Mouse (Mus musculus): ENCODE measurements around the gene Pdk2. TPM values are rescaled to one million over a fixed set of nuclear protein-coding genes. Genes with fewer than 3 reads are reported as not detected.

Pdk2 gene
- polyA plus RNA-seq, 1 experiment from 2014 or later = 15.5 TPM

- WGBS = under 1% methylated on average over 99 of the region's 99 CpGs
- peak overlapping the region; percentile 96 for H3K4me3 ChIP-seq (ENCODE audit: low read depth, low read length)
- no peak for ATAC-seq (replicated peaks; ENCODE audit: insufficient number of reproducible peaks, low FRiP score, low TSS enrichment, low read depth)
Observed at GRCm38 (mm10) chr11:94991641-94992479, 49.3 kb downstream of the Pdk2 start.

DNA sequence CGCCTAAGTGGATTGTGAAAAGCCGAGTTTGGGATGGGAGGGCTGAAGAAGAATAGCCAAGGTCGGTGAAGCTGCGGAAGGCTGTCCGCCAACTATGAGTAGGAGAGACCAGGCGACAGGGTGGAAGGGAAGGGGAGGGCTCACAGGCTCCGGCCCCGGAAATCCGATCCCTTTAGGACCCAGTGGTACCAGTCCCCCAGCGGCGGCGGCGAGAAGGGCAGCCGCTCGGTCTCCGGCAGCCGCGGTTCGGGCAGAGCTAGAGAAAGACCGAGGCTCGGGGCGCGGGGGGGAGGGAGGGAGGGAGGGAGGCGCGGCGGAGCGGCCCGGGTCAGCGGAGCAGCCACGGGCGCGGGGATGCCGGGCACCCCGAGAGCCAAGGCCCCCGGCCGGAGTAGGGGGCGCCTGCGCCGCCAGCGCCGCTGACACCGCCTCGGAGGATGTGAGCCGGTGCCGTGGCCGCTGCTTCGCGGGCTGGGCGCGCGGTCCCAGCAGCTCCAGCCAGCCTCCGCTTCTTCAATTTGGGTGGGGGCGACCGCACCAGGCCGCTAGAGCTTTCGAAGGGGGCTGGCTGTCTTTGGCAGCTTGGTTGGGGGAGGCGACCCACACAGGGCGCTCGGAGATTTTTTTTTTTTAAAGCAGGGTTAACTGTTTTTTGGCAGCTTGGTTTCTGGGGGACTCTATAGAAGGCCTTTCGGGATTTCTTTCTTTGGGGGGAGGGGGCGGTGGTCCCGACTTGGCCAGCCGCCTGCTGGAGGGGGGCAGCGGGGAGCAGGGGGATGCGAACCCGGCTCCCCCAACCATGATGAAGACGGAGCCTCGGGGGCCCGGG is 50.2 kb downstream of the Pdk2 start, which contains the start of gene Ppp1r9b:
TSS of gene Ppp1r9b (plus strand) at position 287 of the 829 bp plus-strand sequence.
- DNase-seq (ENCODE audit: low spot score) (peak; percentile 92), ATAC-seq (replicated peaks; ENCODE audit: insufficient number of reproducible peaks, low FRiP score, low TSS enrichment, low read depth) (peak; percentile 87)
- WGBS = under 1% methylated on average over 41 of the region's 69 CpGs
- Histone ChIP-seq H3K4me2 (ENCODE audit: low read depth, low read length) (peak within 1 kb of the TSS; percentile 100), H3K27ac (replicated peaks; ENCODE audit: low read depth, low read length) (peak within 1 kb of the TSS; percentile 89), H3K9ac (replicated peaks; ENCODE audit: low read length) (peak within 1 kb of the TSS; percentile 93), H3K9me3 (replicated peaks; ENCODE audit: control insufficient read depth, low read length) (no peaks in the 10 kb centered on the region), H3K4me1 (ENCODE audit: control insufficient read depth, insufficient read depth, low read length) (peaks cover 18% of the 10 kb centered on the region), H3K36me3 (replicated peaks; ENCODE audit: control insufficient read depth, insufficient read depth, low read depth, low read length) (no peaks in the 10 kb centered on the region), H3K27me3 (ENCODE audit: control insufficient read depth, insufficient read depth, low read length) (no peaks in the 10 kb centered on the region), H3K4me3 (ENCODE audit: low read depth, low read length) (peak within 1 kb of the TSS; percentile 96)

More at GRCm38 (mm10) chr11:94991641-94992479, 49.3 kb downstream of the Pdk2 start:
- H3K36me3 ChIP-seq (replicated peaks; ENCODE audit: control insufficient read depth, insufficient read depth, low read depth, low read length) = peaks cover 3% of the 10 kb centered on the region
- H3K9ac ChIP-seq (replicated peaks; ENCODE audit: low read length) = peak overlapping the region; percentile 93
- H3K27me3 ChIP-seq (ENCODE audit: control insufficient read depth, insufficient read depth, low read length) = no peaks in the 10 kb centered on the region
- H3K9me3 ChIP-seq (replicated peaks; ENCODE audit: control insufficient read depth, low read length) = no peaks in the 10 kb centered on the region
- peak; percentile 46 for DNase-seq (ENCODE audit: low spot score)
- H3K4me2 ChIP-seq (ENCODE audit: low read depth, low read length) = peak overlapping the region; percentile 100
- H3K4me1 ChIP-seq (ENCODE audit: control insufficient read depth, insufficient read depth, low read length) = peaks cover 18% of the 10 kb centered on the region
- peak overlapping the region; percentile 89; the same call in 1 of the 2 replicates for H3K27ac ChIP-seq (replicated peaks; ENCODE audit: low read depth, low read length)

- H3K27me3 ChIP-seq (ENCODE audit: control insufficient read depth, insufficient read depth, low read length) = no peaks in the 10 kb centered on the region
- 45% methylated on average over 6 of the region's 6 CpGs for WGBS
- DNase-seq (ENCODE audit: low spot score) (no peak), ATAC-seq (replicated peaks; ENCODE audit: insufficient number of reproducible peaks, low FRiP score, low TSS enrichment, low read depth) (no peak)
- no peaks in the 10 kb centered on the region for H3K9me3 ChIP-seq (replicated peaks; ENCODE audit: control insufficient read depth, low read length)
- no peaks in the 10 kb centered on the region for H3K36me3 ChIP-seq (replicated peaks; ENCODE audit: control insufficient read depth, insufficient read depth, low read depth, low read length)
- peak overlapping the region; percentile 96 for H3K4me3 ChIP-seq (ENCODE audit: low read depth, low read length)
- peaks cover 18% of the 10 kb centered on the region for H3K4me1 ChIP-seq (ENCODE audit: control insufficient read depth, insufficient read depth, low read length)
- H3K27ac ChIP-seq (replicated peaks; ENCODE audit: low read depth, low read length) = peak overlapping the region; percentile 89
- H3K9ac ChIP-seq (replicated peaks; ENCODE audit: low read length) = peak overlapping the region; percentile 93
- H3K4me2 ChIP-seq (ENCODE audit: low read depth, low read length) = peak overlapping the region; percentile 100
Observed at GRCm38 (mm10) chr11:94990102-94990748, 50.9 kb downstream of the Pdk2 start.

DNA sequence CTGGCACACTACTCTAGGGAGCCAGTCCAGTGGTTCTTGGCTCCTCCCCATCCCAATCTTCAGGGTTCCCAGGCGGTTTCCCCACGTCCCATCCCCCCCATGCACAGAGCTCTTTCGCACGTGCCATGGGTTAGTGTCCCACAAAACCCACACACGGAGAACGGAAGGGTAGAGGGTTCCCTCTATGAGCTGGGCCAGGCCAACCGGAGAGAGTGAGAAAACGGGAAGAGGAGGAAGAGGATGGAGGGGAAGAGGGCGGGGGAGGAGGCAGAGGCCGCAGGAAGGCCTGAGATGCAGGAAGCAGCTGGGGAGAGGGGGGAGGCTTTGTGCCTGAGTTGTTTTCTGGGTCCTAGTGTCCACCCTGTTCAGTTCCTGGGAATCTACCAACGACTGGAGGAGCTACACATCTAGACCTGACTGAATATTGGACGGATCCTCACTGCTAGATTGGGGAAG is 51.6 kb downstream of the Pdk2 start:
- Histone ChIP-seq H3K9ac (replicated peaks; ENCODE audit: low read length) (peak overlapping the region; percentile 69), H3K4me1 (ENCODE audit: control insufficient read depth, insufficient read depth, low read length) (peaks cover 16% of the 10 kb centered on the region), H3K4me2 (ENCODE audit: low read depth, low read length) (peak overlapping the region; percentile 100), H3K27ac (replicated peaks; ENCODE audit: low read depth, low read length) (peak overlapping the region; percentile 75), H3K9me3 (replicated peaks; ENCODE audit: control insufficient read depth, low read length) (no peaks in the 10 kb centered on the region), H3K36me3 (replicated peaks; ENCODE audit: control insufficient read depth, insufficient read depth, low read depth, low read length) (no peaks in the 10 kb centered on the region), H3K27me3 (ENCODE audit: control insufficient read depth, insufficient read depth, low read length) (no peaks in the 10 kb centered on the region), H3K4me3 (ENCODE audit: low read depth, low read length) (peak overlapping the region; percentile 39)
- ATAC-seq (replicated peaks; ENCODE audit: insufficient number of reproducible peaks, low FRiP score, low TSS enrichment, low read depth) (peak; percentile 70), DNase-seq (ENCODE audit: low spot score) (peak; percentile 99)
- under 1% methylated on average over 12 of the region's 12 CpGs for WGBS

DNA sequence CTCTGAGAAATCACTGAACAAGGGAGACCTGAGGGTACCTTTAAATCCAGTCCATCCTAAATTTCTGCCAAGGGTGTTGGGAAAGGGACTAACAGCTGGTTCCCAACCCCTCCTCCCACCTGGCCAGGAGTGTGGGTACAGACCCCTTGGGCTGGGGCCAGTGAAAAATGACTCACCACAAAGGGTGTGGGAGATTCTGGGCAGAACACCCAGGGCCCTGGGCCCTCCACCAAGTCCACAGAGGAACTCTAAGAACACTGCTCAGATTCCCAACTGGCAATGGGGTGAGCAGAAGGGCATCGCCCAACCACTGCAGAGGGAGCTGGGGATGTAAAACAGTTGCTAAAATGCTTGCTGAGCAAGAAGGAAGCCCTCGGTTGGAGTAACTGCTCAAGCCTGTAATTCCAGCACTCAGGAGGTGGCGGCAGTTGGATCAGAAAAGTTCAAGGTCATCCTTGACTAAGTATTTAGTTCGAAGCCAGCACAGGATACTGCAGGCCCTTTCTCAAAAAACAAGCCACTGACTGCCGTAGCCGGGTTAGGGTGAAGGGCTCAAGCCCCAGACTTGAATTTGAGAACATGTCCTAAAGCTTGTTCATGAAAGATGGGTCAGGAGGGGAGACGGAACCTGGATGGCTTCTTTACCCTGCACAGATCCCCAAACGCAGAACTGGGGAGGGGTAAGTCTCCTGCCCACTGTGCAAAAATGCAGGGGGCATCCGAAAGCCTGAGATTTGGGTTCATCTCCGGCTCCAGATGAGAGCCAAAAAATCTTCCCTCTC is 52.2 kb downstream of the Pdk2 start:
- H3K4me3 ChIP-seq (ENCODE audit: low read depth, low read length) = peak overlapping the region; percentile 39
- H3K4me1 ChIP-seq (ENCODE audit: control insufficient read depth, insufficient read depth, low read length) = peaks cover 14% of the 10 kb centered on the region
- H3K9me3 ChIP-seq (replicated peaks; ENCODE audit: control insufficient read depth, low read length) = no peaks in the 10 kb centered on the region
- peak overlapping the region; percentile 100 for H3K4me2 ChIP-seq (ENCODE audit: low read depth, low read length)
- DNase-seq (ENCODE audit: low spot score) (no peak), ATAC-seq (replicated peaks; ENCODE audit: insufficient number of reproducible peaks, low FRiP score, low TSS enrichment, low read depth) (no peak)
- 18% methylated on average over 10 of the region's 10 CpGs for WGBS
- no peaks in the 10 kb centered on the region for H3K27me3 ChIP-seq (ENCODE audit: control insufficient read depth, insufficient read depth, low read length)
- peak overlapping the region; percentile 75 for H3K27ac ChIP-seq (replicated peaks; ENCODE audit: low read depth, low read length)
- peak overlapping the region; percentile 69 for H3K9ac ChIP-seq (replicated peaks; ENCODE audit: low read length)
- H3K36me3 ChIP-seq (replicated peaks; ENCODE audit: control insufficient read depth, insufficient read depth, low read depth, low read length) = no peaks in the 10 kb centered on the region

GRCm38 (mm10) chr11:94987851-94988250 is 53.3 kb downstream of the Pdk2 start:
- Histone ChIP-seq H3K4me2 (ENCODE audit: low read depth, low read length) (no peak overlapping the region), H3K9ac (replicated peaks; ENCODE audit: low read length) (no peak overlapping the region), H3K36me3 (replicated peaks; ENCODE audit: control insufficient read depth, insufficient read depth, low read depth, low read length) (no peaks in the 10 kb centered on the region), H3K27ac (replicated peaks; ENCODE audit: low read depth, low read length) (no peak overlapping the region), H3K4me3 (ENCODE audit: low read depth, low read length) (no peak overlapping the region), H3K4me1 (ENCODE audit: control insufficient read depth, insufficient read depth, low read length) (peaks cover 5% of the 10 kb centered on the region), H3K27me3 (ENCODE audit: control insufficient read depth, insufficient read depth, low read length) (no peaks in the 10 kb centered on the region), H3K9me3 (replicated peaks; ENCODE audit: control insufficient read depth, low read length) (no peaks in the 10 kb centered on the region)
- 81% methylated on average over 8 of the region's 8 CpGs for WGBS
- DNase-seq (ENCODE audit: low spot score) (no peak), ATAC-seq (replicated peaks; ENCODE audit: insufficient number of reproducible peaks, low FRiP score, low TSS enrichment, low read depth) (no peak)

DNA sequence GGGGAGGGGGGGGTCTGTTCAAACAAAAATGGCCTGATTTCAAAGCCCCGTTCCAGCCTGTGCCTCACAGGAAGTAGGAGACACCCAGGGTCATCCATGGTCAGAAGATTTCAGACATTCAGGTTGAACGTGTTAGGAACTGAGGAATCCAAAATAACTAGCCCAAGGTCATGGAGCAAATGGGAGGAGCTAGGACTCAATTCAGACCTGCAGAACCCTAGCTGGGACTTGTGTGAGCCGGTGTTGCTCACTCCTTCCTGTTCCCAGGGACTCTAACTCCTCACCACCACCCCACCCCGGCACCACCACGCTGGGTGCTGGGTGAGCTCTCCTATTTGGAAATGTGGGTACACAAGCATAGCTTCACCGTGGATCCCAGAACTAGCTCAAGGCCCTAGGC is 53.8 kb downstream of the Pdk2 start:
- H3K27me3 ChIP-seq (ENCODE audit: control insufficient read depth, insufficient read depth, low read length) = no peaks in the 10 kb centered on the region
- no peak for DNase-seq (ENCODE audit: low spot score)
- H3K4me3 ChIP-seq (ENCODE audit: low read depth, low read length) = no peak overlapping the region
- H3K4me1 ChIP-seq (ENCODE audit: control insufficient read depth, insufficient read depth, low read length) = peaks cover 5% of the 10 kb centered on the region
- H3K4me2 ChIP-seq (ENCODE audit: low read depth, low read length) = no peak overlapping the region
- WGBS = 43% methylated on average over 6 of the region's 6 CpGs
- H3K27ac ChIP-seq (replicated peaks; ENCODE audit: low read depth, low read length) = no peak overlapping the region
- no peaks in the 10 kb centered on the region for H3K36me3 ChIP-seq (replicated peaks; ENCODE audit: control insufficient read depth, insufficient read depth, low read depth, low read length)
- H3K9me3 ChIP-seq (replicated peaks; ENCODE audit: control insufficient read depth, low read length) = no peaks in the 10 kb centered on the region
- no peak for ATAC-seq (replicated peaks; ENCODE audit: insufficient number of reproducible peaks, low FRiP score, low TSS enrichment, low read depth)
- H3K9ac ChIP-seq (replicated peaks; ENCODE audit: low read length) = no peak overlapping the region

All from embryonic facial prominence, embryonic 11.5 days (tissue).